Mouse (Mus musculus): Measurements from ENCODE around the gene Krt34. TPM values are rescaled to one million over a fixed set of nuclear protein-coding genes. Genes with fewer than 3 reads are reported as not detected.

Krt34 gene
- not detected for total RNA-seq (2023)

DNA sequence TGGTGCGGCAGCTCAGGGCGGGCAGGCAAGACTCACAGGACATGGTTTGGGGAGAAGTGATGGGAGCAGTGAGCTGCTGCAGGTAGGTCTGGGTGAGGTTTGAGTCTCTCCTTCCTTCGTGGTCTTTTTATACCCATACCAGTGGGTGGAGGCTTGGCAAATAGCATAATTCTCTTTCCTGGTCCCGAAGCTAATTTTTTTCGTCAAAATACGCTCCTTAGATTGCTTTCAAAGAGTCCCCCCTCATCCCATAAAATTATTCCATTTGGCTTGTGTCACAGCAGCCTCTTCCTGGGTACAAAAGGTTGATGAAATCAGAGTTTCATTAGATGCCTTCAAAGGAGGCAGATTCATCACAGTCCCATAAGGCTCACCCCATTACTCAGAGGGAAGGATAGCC lies at the start of gene Krt34:
Gene Krt34 (minus strand): TSS at position 101 of the 400 bp plus-strand sequence.

DNA sequence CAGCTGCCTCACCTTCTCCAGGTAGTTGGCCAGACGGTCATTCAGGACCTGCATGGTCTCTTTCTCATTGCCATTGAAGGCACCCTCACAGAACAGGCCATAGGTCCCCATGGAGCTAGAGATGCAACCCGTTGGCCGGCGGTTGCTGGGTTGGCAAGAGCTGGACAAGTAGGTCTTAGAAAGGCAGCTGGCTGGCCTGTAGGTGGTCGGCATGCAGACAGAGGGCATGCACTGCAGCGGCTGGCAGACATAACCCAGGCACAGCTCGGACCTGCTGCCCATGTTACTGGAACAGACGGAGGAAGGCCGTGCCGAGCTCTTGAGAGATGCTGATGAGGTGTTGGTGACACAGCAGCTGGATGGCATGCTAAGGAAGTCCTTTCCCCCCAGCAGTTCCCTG lies 46.5 kb upstream of the Krt34 start, which contains the start of gene Krt32:
Gene Krt32 (minus strand): TSS at position 366 of the 400 bp plus-strand sequence.

DNA sequence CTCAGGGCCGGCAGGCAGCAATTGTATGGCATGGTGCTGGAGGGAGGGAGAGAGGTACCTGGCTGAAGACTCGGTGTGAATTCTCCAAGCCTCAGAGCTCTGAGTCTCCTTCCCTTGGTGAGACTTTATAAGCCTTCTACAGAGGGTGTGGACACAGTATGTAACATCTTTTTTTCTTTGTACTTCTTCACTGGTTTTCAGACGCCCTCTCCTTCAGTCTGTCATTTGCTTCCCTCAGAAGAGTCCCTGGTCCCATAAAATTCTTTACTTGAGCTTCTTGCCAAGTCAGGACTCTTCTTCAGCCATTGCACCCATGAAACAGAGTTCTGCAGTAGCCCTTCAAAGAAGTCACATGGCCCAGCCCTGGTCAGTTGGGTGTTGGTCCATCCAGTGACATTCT lies 9.1 kb upstream of the Krt34 start, which contains the start of gene Krt31:
Gene Krt31 (minus strand): TSS at position 101 of the 400 bp plus-strand sequence.

DNA sequence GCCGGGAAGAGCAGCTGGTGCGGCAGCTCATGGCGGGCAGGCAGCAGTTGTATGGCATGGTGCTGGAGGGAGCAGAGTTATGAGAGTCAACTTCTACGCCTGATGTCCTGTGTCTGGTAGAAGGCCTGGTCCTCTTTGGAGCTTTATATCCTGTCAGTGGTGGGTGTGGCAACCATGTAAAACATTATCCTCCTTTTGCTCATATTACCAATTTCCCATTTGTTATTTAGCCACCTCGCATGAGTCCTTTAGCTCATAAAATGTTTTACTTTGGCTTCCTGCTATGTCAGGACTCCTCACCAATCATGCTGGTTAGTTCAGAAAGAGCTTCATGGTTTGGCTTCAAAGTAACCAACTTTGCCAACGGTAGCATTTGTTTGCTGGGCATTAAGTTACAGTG lies 11.6 kb downstream of the Krt34 start, which contains the start of gene Krt33b:
Gene Krt33b (minus strand): TSS at position 101 of the 400 bp plus-strand sequence.

DNA sequence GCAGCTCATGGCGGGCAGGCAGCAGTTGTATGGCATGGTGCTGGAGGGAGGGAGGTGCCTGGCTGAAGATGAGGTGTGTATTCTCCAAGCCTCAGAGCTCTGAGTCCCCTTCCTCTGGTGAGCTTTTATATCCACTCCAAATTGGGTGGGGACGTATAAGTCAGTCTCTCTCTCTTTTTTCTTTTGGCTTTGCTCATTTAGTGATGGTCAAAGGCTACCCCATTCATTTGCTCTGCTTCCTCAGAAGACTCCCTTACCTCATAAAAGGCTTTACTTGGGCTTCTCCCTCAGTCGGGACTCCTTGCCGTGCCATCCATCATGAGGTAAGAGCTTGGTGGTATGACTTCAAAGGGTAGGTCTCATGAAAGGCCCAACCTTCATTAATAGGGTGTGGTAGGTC lies 25.2 kb downstream of the Krt34 start, which contains the start of gene Krt33a:
Gene Krt33a (minus strand): TSS at position 101 of the 400 bp plus-strand sequence.

DNA sequence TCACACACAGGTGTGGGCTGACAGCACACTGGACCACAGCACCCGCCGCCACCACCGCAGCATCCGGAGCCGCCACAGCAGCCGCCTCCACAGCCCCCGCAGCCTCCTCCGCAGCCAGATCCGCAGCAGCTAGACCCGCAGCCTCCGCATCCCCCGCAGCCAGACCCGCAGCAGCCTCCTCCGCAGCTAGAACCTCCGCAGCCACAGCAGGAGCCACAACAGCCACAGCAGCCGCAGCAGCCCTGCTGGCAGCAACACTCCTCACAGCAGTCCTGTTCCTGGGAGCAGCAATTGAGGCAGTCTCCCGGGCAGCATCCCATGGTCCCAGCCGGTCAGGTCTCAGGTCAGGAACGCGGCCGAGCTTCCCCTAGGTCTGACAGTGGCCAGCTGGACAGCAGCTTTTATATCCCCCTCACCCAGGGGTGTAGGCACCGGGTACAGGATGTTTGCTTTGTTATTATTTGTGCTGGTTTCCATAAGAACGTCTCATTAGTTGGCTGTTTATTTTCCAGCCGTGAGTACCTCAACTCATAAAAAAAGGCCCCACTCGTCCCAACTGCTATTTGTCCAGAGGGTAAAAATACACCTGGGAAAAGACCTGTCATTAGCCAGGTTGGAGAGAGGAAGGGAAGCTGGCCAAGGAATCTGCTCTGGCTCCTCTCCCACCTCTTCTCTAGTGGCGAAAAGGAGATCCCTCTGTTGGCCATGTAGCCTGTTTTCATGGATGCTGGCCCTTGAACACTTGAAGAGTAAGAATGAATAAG lies 47.6 kb downstream of the Krt34 start, which contains the start of gene Krtap17-1:
Gene Krtap17-1 (minus strand): TSS at position 375 of the 764 bp plus-strand sequence.

Other genes starting within 250 kb of the Krt34 start
- gene Gm11596, start 248.1 kb downstream of the Krt34 start, total RNA-seq (2023) = not detected
- not detected for gene Gm11569, start 242.6 kb downstream of the Krt34 start, total RNA-seq (2023)
- not detected for gene Gm11554, start 237.1 kb downstream of the Krt34 start, total RNA-seq (2023)
- gene Krtap4-13, start 231.7 kb downstream of the Krt34 start, total RNA-seq (2023) = not detected
- not detected for gene Gm11564, start 225.9 kb downstream of the Krt34 start, total RNA-seq (2023)
- gene 2300003K06Rik, start 203.5 kb downstream of the Krt34 start, total RNA-seq (2023) = not detected
- not detected for gene Krtap4-16, start 189.9 kb downstream of the Krt34 start, total RNA-seq (2023)
- not detected for gene Gm11568, start 183.6 kb downstream of the Krt34 start, total RNA-seq (2023)
- not detected for gene Gm11559, start 177.1 kb downstream of the Krt34 start, total RNA-seq (2023)
- not detected for gene Krtap9-1, start 168.2 kb downstream of the Krt34 start, total RNA-seq (2023)
- not detected for gene Gm11567, start 162.4 kb downstream of the Krt34 start, total RNA-seq (2023)
- not detected for gene Krtap31-1, start 133.6 kb downstream of the Krt34 start, total RNA-seq (2023)
- not detected for gene Gm11565, start 126.8 kb downstream of the Krt34 start, total RNA-seq (2023)
- gene Krtap31-2, start 105.3 kb downstream of the Krt34 start, total RNA-seq (2023) = not detected
- not detected for gene Krtap9-5, start 93.1 kb downstream of the Krt34 start, total RNA-seq (2023)
- gene Krtap29-1, start 62.5 kb downstream of the Krt34 start, total RNA-seq (2023) = not detected
- not detected for gene Krtap16-1, start 55.0 kb downstream of the Krt34 start, total RNA-seq (2023)
- not detected for gene Krtap17-1, start 47.6 kb downstream of the Krt34 start, total RNA-seq (2023)
- gene Krt33a, start 25.3 kb downstream of the Krt34 start, total RNA-seq (2023) = not detected
- gene Krt33b, start 11.7 kb downstream of the Krt34 start, total RNA-seq (2023) = not detected
- gene Krt31, start 9.0 kb upstream of the Krt34 start, total RNA-seq (2023) = not detected
- gene Krt32, start 46.7 kb upstream of the Krt34 start, total RNA-seq (2023) = not detected
- gene Krt35, start 54.7 kb upstream of the Krt34 start, total RNA-seq (2023) = not detected
- gene Krt36, start 64.1 kb upstream of the Krt34 start, total RNA-seq (2023) = not detected
- gene Krt13, start 80.0 kb upstream of the Krt34 start, total RNA-seq (2023) = not detected
- not detected for gene Krt15, start 94.4 kb upstream of the Krt34 start, total RNA-seq (2023)
- gene Krt19, start 107.1 kb upstream of the Krt34 start, total RNA-seq (2023) = not detected
- not detected for gene Krt9, start 151.7 kb upstream of the Krt34 start, total RNA-seq (2023)
- not detected for gene Krt14, start 166.0 kb upstream of the Krt34 start, total RNA-seq (2023)
- not detected for gene Krt16, start 207.3 kb upstream of the Krt34 start, total RNA-seq (2023)
- not detected for gene Krt17, start 219.5 kb upstream of the Krt34 start, total RNA-seq (2023)
- gene Krt42, start 228.3 kb upstream of the Krt34 start, total RNA-seq (2023) = not detected

Measured in T-cell, adult 66 days (primary cell).